Mouse (Mus musculus): Measurements from ENCODE around the gene B3galt5.

The B3galt5 gene

GRCm38 (mm10) chr16:96348070-96348469 is 112.5 kb downstream of the B3galt5 start:
- no peak for DNase-seq

- no peak for DNase-seq
These were observed 113.2 kb downstream of the B3galt5 start for GRCm38 (mm10) chr16:96348766-96349165.

GRCm38 (mm10) chr16:96351520-96351919 is 115.9 kb downstream of the B3galt5 start:
- DNase-seq, result no peak

GRCm38 (mm10) chr16:96353296-96353896 is 117.8 kb downstream of the B3galt5 start:
- no peak for DNase-seq

GRCm38 (mm10) chr16:96353996-96354395 is 118.4 kb downstream of the B3galt5 start:
- DNase-seq, result no peak

GRCm38 (mm10) chr16:96357903-96358302 is 122.3 kb downstream of the B3galt5 start:
- DNase-seq, result peak; percentile 20

GRCm38 (mm10) chr16:96361305-96362124 is 125.9 kb downstream of the B3galt5 start:
- DNase-seq, result no peak

- no peak for DNase-seq
These were observed 127.3 kb downstream of the B3galt5 start for GRCm38 (mm10) chr16:96362873-96363272.

GRCm38 (mm10) chr16:96363277-96363676 is 127.7 kb downstream of the B3galt5 start:
- no peak for DNase-seq

- DNase-seq, result no peak
These were observed 129.3 kb downstream of the B3galt5 start for GRCm38 (mm10) chr16:96364870-96365269.
